Mouse (Mus musculus): ENCODE data around the gene Prss36.
"Not testable (repeated sequence)": the region's sequence is repeated elsewhere in the genome, so short reads cannot be mapped to it uniquely, and the experiment has no call there.

The Prss36 gene

DNA sequence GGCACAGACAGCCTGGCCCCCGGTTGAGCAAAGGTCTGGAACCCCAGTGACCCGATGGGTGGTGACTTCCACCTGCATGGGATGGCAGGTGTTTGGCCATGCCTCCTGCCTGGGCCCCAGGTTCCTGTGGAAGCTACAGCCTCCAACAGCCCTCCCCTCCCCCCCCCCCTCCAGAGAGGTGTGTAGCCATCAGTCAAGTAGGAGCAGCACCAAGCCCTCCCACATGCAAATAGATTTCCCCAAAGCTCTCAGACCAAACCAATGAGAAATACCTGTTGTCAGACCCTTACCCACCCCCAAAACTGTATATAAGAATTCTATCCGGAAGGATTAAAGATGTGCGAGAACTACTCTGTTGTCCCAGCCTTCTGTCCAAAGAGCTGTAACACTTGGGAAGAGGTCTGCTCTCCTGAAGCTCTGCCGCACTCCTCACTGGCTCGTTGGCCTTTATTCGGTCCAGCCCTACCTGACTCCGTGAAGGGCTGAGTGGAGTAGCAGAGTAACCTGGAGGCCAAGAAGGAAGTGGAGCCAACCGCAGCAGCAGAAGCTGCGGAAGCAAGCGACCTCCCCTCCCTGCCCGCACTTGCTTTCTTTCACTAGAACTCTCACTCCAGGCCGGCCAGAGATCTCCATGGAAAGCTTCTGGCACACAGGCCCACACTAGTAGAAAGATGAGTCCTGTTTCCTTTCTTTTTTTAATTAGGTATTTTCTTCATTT is 6.5 kb upstream of the Prss36 start:
- DNase-seq (ENCODE audit: low read depth, low spot score) = peak; percentile 26
- Histone ChIP-seq H3K27me3 (ENCODE audit: control insufficient read depth, insufficient read depth, low read length, poor library complexity, severe bottlenecking) (no peaks in the 10 kb centered on the region), H3K36me3 (ENCODE audit: control insufficient read depth, insufficient read depth, low read length, poor library complexity, severe bottlenecking) (no peaks in the 10 kb centered on the region)

GRCm38 (mm10) chr7:127944614-127945013 is 1.9 kb downstream of the Prss36 start:
- no peaks in the 10 kb centered on the region for H3K27me3 ChIP-seq (ENCODE audit: control insufficient read depth, insufficient read depth, low read length, poor library complexity, severe bottlenecking)
- H3K36me3 ChIP-seq (ENCODE audit: control insufficient read depth, insufficient read depth, low read length, poor library complexity, severe bottlenecking) = no peaks in the 10 kb centered on the region
- no peak for DNase-seq (ENCODE audit: low read depth, low spot score)

DNA sequence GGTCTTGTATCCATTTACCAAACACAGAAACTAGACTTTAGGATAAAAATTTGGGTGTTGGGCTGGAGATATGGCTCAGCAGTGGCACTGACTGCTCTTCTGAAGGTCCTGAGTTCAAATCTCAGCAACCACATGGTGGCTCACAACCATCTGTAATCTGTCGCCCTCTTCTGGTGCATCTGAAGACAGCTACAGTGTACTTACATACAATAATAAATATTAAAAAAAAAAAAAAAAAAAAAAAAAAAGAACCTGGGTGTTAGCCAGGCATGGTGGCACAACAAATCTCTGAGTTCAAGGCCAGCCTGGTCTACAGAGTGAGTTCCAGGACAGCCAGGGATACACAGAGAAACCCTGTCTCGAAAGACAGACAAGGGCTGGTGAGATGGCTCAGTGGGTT is 4.4 kb downstream of the Prss36 start:
- not testable (repeated sequence) for H3K27me3 ChIP-seq (ENCODE audit: control insufficient read depth, insufficient read depth, low read length, poor library complexity, severe bottlenecking); H3K36me3 ChIP-seq (ENCODE audit: control insufficient read depth, insufficient read depth, low read length, poor library complexity, severe bottlenecking)
- DNase-seq (ENCODE audit: low read depth, low spot score) = peak; percentile 55

GRCm38 (mm10) chr7:127936216-127936884 is 10.2 kb downstream of the Prss36 start:
- H3K36me3 ChIP-seq (ENCODE audit: control insufficient read depth, insufficient read depth, low read length, poor library complexity, severe bottlenecking) = no peaks in the 10 kb centered on the region
- H3K27me3 ChIP-seq (ENCODE audit: control insufficient read depth, insufficient read depth, low read length, poor library complexity, severe bottlenecking) = no peaks in the 10 kb centered on the region
- DNase-seq (ENCODE audit: low read depth, low spot score) = no peak

DNA sequence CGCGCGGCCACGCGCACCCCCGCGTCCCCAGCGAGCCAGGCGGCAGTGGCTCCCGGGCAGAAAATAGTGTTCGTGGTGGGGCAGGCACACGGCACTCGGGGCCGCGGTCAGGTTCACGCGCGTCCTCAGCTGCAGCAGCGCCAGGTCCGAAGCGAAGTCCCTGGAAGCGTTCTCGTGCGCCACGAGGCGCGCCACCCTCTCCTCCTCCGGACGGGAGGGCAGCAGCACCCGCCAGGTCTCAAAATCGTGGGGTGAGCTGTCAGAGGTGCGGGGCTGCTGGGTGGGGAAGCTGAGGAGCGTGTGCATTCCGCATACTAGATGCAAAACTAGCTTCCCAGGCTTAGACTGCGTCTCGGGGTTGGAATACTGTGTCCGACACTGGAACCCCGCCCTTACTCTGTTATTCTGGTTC is 10.8 kb downstream of the Prss36 start:
- DNase-seq (ENCODE audit: low read depth, low spot score) = no peak
- Histone ChIP-seq H3K27me3 (ENCODE audit: control insufficient read depth, insufficient read depth, low read length, poor library complexity, severe bottlenecking) (no peaks in the 10 kb centered on the region), H3K36me3 (ENCODE audit: control insufficient read depth, insufficient read depth, low read length, poor library complexity, severe bottlenecking) (no peaks in the 10 kb centered on the region)

- peak; percentile 97 for DNase-seq (ENCODE audit: low read depth, low spot score)
- Histone ChIP-seq H3K27me3 (ENCODE audit: control insufficient read depth, insufficient read depth, low read length, poor library complexity, severe bottlenecking) (no peaks in the 10 kb centered on the region), H3K36me3 (ENCODE audit: control insufficient read depth, insufficient read depth, low read length, poor library complexity, severe bottlenecking) (no peaks in the 10 kb centered on the region)
Observed at GRCm38 (mm10) chr7:127935028-127935722, 11.3 kb downstream of the Prss36 start.

GRCm38 (mm10) chr7:127934075-127934474 is 12.4 kb downstream of the Prss36 start:
- no peaks in the 10 kb centered on the region for H3K27me3 ChIP-seq (ENCODE audit: control insufficient read depth, insufficient read depth, low read length, poor library complexity, severe bottlenecking)
- no peaks in the 10 kb centered on the region for H3K36me3 ChIP-seq (ENCODE audit: control insufficient read depth, insufficient read depth, low read length, poor library complexity, severe bottlenecking)
- no peak for DNase-seq (ENCODE audit: low read depth, low spot score)

GRCm38 (mm10) chr7:127932273-127933031 is 14.1 kb downstream of the Prss36 start:
- H3K27me3 ChIP-seq (ENCODE audit: control insufficient read depth, insufficient read depth, low read length, poor library complexity, severe bottlenecking) = no peaks in the 10 kb centered on the region
- no peak for DNase-seq (ENCODE audit: low read depth, low spot score)
- no peaks in the 10 kb centered on the region for H3K36me3 ChIP-seq (ENCODE audit: control insufficient read depth, insufficient read depth, low read length, poor library complexity, severe bottlenecking)

DNA sequence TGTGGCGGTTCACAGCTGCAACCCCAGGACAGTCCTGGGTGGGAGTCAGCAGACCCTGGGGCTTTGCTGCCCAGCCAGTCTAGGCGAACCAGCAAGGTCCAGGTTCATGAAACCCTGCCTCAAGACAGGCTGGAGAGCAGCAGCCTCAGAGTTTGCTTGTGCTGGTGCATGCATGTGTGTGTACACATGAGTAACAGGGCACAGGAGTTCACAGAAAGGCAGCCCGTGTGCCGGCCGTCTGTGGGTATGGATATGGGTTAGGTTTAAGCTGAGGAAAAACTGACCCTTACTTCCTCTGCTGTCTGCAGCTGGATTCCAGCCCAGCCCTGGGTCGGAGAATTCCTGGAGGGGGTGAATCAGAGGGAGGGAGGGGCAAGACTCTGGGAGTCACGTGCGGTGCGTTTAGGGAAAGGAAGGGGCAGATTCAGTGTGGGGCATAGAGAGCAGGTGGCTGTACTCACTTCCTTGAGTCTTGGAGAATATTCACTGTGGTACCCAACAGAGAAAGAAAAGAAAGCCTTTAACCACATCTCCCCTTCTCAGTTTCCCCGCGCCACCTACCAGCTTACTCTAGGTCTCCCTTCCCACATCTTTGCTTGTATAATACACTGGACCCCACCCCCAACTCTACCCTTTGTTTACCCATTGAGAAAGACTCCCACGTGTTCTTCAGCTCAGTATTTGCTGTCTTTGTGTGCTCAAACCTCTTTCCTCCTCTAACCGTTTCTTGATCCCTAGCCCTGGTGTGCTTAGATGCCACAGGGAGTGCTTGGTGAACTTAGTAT is 15.0 kb downstream of the Prss36 start:
- Histone ChIP-seq H3K27me3 (ENCODE audit: control insufficient read depth, insufficient read depth, low read length, poor library complexity, severe bottlenecking) (no peaks in the 10 kb centered on the region), H3K36me3 (ENCODE audit: control insufficient read depth, insufficient read depth, low read length, poor library complexity, severe bottlenecking) (no peaks in the 10 kb centered on the region)
- DNase-seq (ENCODE audit: low read depth, low spot score) = no peak

DNA sequence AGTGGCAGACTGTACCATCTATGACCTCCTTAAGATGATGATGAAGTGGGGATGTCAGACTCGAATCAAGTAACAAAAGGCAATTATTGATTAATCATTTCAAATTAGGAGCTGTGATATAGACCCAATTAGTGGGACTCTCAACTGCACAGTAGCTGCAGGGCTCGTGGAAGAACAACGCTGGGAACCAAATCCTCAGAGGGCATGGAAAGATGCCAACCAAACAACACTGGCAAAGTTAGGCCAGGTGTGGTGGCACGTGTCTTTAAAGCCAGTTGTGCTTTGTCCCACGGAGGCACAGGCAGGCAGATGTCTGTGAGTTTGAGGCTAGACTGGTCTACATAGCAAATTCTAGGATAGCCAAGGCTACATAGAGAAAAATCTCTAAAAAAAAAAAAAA is 15.9 kb downstream of the Prss36 start:
- Histone ChIP-seq H3K36me3 (ENCODE audit: control insufficient read depth, insufficient read depth, low read length, poor library complexity, severe bottlenecking) (no peaks in the 10 kb centered on the region), H3K27me3 (ENCODE audit: control insufficient read depth, insufficient read depth, low read length, poor library complexity, severe bottlenecking) (no peaks in the 10 kb centered on the region)
- DNase-seq (ENCODE audit: low read depth, low spot score) = no peak

- Histone ChIP-seq H3K36me3 (ENCODE audit: control insufficient read depth, insufficient read depth, low read length, poor library complexity, severe bottlenecking) (no peaks in the 10 kb centered on the region), H3K27me3 (ENCODE audit: control insufficient read depth, insufficient read depth, low read length, poor library complexity, severe bottlenecking) (no peaks in the 10 kb centered on the region)
- DNase-seq (ENCODE audit: low read depth, low spot score) = no peak
Observed at GRCm38 (mm10) chr7:127929923-127930322, 16.6 kb downstream of the Prss36 start, which contains the start of gene Prss8. Gene Prss8 (minus strand): TSS chr7:127930104.

- no peak for DNase-seq (ENCODE audit: low read depth, low spot score)
- Histone ChIP-seq H3K36me3 (ENCODE audit: control insufficient read depth, insufficient read depth, low read length, poor library complexity, severe bottlenecking) (no peaks in the 10 kb centered on the region), H3K27me3 (ENCODE audit: control insufficient read depth, insufficient read depth, low read length, poor library complexity, severe bottlenecking) (no peaks in the 10 kb centered on the region)
Observed at GRCm38 (mm10) chr7:127928596-127928995, 17.9 kb downstream of the Prss36 start.

DNA sequence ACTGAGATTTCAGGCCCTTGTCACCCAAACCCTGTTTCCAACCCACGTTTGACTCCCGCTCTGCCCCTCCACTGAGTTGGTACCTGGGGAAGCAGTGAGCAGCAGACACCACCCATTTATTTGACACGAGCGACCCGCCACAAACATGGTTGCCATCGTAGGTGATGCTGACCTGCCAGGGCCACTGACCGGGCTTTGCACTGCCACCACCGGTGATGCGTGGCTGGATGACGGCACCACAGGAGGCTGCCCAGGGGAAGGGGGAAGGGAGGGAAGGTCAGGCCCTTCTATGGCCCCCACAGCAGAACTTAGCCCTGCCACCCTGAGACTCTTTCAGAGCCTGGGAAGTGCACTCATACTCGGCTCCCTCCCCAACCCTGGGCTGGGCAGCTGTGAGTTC is 18.8 kb downstream of the Prss36 start:
- Histone ChIP-seq H3K27me3 (ENCODE audit: control insufficient read depth, insufficient read depth, low read length, poor library complexity, severe bottlenecking) (no peaks in the 10 kb centered on the region), H3K36me3 (ENCODE audit: control insufficient read depth, insufficient read depth, low read length, poor library complexity, severe bottlenecking) (no peaks in the 10 kb centered on the region)
- no peak for DNase-seq (ENCODE audit: low read depth, low spot score)

DNA sequence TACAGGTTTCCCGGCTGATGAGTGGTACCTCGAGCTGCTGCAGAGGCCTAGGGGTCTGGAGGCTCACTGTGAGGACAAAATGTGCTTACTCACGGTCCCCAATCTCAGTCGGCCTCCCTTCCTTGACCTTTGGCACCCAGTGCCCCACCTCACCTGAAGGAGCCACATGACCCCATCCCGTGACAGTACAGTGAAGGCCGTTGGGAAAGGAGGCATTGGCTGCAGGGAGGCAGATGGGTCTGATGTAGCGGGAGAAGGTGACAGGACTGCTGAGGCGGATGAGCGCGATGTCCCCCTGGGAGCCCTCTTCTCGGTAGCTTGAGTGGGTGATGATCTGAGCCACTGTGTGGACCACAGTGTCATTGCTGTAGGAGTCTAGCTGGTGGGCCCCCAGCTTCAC is 19.7 kb downstream of the Prss36 start:
- Histone ChIP-seq H3K27me3 (ENCODE audit: control insufficient read depth, insufficient read depth, low read length, poor library complexity, severe bottlenecking) (no peaks in the 10 kb centered on the region), H3K36me3 (ENCODE audit: control insufficient read depth, insufficient read depth, low read length, poor library complexity, severe bottlenecking) (no peaks in the 10 kb centered on the region)
- DNase-seq (ENCODE audit: low read depth, low spot score) = no peak

Data from splenic B cell, adult 2 months (primary cell).